Mouse (Mus musculus) neural tube, embryonic 10.5 days (tissue): ENCODE data around the gene Gm10024.
"Not testable (repeated sequence)": the region's sequence is repeated elsewhere in the genome, so short reads cannot be mapped to it uniquely, and the experiment has no call there.

ENCODE experiments used
- DNase-seq: peaks from one replicate; pipeline ENCODE4 v3.0.0-alpha.2; 2017; ENCODE audit warnings: low spot score; ENCODE audit errors: extremely low spot score

The Gm10024 gene

DNA sequence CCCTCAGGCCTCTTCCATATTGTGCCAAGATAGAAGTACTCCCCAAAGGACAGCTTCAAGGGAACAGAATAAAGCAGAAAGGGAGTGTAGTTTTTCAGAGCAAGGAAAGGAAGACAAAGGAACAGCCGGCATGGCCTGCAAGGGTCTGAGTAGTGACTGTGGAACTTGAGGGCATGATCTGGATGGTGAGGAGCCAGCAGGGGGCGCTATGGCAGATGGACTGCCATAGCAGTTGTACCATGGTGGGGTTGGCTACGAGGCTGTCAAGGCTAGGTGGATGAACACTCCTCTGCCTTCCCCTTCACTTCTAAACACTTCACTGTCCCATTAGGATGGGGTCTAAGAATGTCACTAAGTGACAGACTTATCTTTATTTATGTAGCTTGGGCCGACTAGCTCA, 18.0 kb downstream of the Gm10024 start:
- DNase-seq: no peak

DNA sequence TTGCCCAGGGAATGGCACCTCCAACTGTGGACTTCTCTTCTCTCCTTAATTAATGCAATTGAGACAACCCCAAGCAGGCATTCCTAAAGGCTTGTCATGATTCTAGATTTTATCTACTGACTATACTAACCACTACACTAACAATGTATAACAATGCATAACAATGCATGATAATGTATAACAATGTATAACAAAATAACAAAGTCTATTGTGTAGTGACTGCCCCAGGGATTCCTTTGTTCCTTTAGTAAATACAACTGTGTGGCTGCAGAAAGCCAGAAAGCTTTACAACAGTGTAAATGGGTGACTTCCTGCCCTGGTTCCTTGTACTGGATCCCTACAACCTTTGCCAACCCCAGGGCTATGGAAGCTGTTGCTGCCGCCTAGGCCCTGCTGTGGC, 24.7 kb downstream of the Gm10024 start:
- DNase-seq: no peak

DNA sequence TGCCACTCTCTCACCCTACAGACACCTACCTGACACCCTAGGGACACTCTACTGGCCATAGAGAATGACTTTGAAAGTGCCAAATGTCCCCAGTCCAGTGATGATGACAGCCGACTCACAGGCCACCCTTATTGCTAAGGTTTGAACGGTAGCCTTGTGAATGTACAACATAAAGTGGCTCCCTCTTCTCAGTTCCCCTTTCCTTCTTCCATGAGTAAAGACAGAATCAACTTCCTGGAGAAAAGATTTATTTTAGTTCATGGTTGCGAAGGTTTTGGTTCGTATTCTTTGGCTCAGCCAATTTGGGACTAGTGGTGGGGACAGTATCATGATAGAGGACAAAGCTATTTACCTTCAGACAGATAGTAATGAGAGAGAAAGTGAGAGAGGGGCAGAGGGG, 27.7 kb downstream of the Gm10024 start:
- no peak for DNase-seq

DNA sequence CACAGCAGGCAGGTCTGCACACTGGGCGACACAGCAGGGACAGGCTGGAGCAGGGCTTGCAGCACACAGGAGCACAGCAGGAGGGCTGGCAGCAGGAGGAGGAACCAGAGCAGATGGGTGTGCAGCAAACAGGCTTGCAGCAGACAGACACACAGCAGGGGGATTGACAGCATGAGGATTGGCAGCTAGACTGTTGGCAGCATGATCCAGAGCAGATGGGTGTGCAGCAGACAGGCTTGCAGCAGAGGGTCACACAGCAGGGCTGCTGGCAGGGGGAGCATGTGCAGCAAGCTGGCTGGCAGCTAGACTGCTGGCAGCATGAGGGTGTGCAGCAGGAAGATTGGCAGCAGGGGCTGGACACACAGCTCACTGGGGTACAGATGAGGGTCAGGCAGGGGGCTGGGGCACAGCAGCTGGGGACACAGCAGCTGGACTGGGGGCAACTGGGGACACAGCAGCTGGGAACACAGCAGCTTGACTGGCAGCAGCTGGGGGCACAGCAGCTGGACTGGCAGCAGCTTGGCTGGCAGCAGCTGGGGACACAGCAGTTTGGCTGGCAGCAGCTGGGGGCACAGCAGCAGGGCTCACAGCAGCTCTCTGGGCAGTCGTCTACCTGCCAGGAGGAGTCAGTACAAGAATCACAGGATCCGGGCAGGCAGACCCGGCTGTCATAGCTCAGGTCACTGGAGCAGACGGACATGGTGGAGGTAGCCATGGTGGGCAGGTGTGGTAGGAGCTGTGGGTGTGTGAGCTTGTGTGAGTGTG, 30.8 kb downstream of the Gm10024 start, which contains the start of gene Gm18596:
Gene Gm18596 (minus strand): TSS at position 715 of the 765 bp plus-strand sequence.
- not testable (repeated sequence) for DNase-seq

DNA sequence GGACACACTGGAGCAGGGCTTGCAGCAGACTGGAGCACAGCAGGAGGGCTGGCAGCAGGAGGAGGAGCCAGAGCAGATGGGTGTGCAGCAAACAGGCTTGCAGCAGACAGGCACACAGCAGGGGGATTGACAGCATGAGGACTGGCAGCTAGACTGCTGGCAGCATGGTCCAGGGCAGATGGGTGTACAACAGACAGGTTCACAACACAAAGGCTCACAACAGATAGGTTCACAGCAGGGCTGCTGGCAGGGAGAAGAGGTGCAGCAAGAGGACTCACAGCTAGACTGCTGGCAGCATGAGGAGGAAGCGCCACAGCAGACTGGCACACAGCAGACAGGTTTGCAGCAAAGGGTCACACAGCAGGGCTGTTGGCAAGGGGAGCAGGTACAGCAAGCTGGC, 39.4 kb downstream of the Gm10024 start:
- DNase-seq: not testable (repeated sequence)

DNA sequence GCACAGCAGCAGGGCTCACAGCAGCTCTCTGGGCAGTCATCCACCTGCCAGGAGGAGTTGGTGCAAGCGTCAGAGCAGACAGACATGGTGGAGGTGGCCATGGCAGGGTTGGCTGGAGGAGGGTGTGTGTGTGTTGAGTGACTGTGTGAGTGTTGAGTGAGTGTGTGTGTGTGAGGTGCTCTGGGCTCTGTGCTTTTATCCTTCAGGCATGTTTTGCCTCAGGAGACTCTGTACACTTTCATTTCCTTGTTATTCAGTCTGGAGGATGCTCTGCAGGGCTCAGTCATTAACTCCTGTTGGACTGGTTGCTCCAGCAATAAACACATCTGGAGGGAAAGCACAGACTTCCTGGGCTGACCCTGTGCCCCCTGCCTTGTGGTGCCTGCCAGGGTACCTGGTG, 40.0 kb downstream of the Gm10024 start, which contains the start of gene Gm9736:
Gene Gm9736 (minus strand): TSS at position 101 of the 400 bp plus-strand sequence.
- not testable (repeated sequence) for DNase-seq

DNA sequence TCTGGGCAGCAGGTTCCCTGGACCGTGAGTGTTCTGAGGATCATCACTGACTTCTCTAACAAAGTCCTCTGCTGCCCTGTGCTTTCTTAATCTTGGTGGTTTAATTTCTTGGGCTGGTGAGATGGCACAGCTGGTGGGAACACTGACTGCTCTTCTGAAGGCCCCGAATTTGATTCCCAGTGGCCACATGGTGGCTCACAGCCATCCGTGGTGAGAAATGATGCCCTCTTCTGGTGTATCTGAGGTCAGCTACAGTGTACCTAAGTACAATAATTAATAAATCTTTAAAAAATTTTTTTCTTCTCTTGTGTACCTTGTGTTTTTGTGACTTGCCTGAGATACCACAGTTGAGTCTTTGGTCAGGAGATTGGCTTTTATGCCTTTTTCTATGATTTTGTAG, 41.1 kb downstream of the Gm10024 start:
- not testable (repeated sequence) for DNase-seq

DNA sequence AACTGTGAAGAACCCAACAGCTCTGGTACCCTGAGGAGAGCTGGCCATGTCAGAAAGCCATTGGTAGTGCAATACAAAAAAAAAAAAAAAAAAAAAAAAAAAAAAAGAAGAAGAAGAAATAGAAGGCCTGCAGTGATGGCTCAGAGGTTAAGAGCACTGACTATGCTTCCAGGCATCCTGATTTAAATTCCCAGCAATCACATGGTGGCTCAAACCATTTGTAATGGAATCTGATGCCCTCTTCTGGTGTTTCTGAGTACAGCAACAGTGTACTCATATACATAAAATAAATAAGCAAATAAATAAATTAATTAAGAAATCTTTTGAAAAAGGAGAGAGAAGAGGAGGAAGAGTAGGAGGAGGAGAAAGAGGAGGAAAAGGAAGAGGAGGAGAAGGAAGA, 42.2 kb downstream of the Gm10024 start:
- DNase-seq: no peak

DNA sequence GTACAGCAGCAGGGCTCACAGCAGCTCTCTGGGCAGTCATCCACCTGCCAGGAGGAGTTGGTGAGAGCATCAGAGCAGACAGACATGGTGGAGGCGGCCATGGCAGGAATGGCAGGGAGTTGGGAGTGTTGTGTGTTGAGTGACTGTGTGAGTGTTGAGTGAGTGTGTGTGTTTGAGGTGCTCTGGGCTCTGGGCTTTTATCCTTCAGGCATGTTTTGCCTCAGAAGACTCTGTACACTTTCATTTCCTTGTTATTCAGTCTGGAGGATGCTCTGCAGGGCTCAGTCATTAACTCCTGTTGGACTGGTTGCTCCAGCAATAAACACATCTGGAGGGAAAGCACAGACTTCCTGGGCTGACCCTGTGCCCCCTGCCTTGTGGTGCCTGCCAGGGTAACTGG, 48.3 kb downstream of the Gm10024 start, which contains the start of gene Gm3233:
Gene Gm3233 (minus strand): TSS at position 101 of the 400 bp plus-strand sequence.
- not testable (repeated sequence) for DNase-seq
